Mouse (Mus musculus): ENCODE data around the gene Tnfsf14.

DNA sequence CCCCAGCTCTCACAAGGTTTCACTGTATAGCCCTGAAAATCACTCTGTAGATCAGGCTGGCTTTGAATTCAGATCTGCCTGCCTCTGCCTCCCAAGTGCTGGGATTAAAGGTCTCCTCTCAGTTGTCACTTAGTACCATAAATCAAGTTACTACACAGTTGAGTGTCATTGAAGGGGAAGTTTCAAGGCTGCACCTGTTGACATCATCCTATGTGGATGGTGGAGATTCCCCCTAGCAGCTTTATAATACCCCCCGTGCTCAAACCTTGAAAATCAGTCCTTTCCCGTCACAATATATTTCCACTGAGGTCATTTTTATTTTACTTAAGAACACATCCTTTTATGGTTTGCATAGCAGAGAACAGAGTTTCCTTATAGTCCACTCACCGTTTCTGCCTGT is 50.3 kb downstream of the Tnfsf14 start:
- TF ChIP-seq CTCF (IDR thresholded peaks at IDR 0.05; ENCODE audit: extremely low read depth, insufficient read depth, low read length) (no peak), POLR2A (IDR thresholded peaks at IDR 0.05; ENCODE audit: extremely low read depth, insufficient read depth, low read length) (no peak)
